Mouse (Mus musculus) layer of hippocampus, postnatal 10 days (tissue): ENCODE measurements at regions not wholly inside any gene's neighbourhood (a gene's known extent, or its start where the extent isn't known, plus 50 kb on each side); places are given as distances from the start of the nearest gene placed in this dataset.

ENCODE experiments used
- DNase-seq, 2 experiments: peaks; one replicate each; pipeline ENCODE4 v3.0.0; 2021; ENCODE audit warnings: low spot score in 2 of 2

GRCm38 (mm10) chr11:19456577-19456976, 437.8 kb upstream of the Meis1 start:
- DNase-seq = no peak

- DNase-seq = no peak
Measured at GRCm38 (mm10) chr11:19463730-19464358, 445.1 kb upstream of the Meis1 start.

GRCm38 (mm10) chr11:19468373-19468772, 449.6 kb upstream of the Meis1 start:
- no peak for DNase-seq

GRCm38 (mm10) chr11:19468803-19469202, 450.0 kb upstream of the Meis1 start:
- no peak for DNase-seq

- no peak for DNase-seq
Measured at GRCm38 (mm10) chr11:19470648-19471341, 452.0 kb upstream of the Meis1 start.

- DNase-seq = peak in 1 of 2 experiments; percentile 5
Measured at GRCm38 (mm10) chr11:19475068-19475786, 448.9 kb upstream of the Spred2 start.

- DNase-seq = no peak
Measured at GRCm38 (mm10) chr11:19493089-19493756, 431.0 kb upstream of the Spred2 start.

GRCm38 (mm10) chr11:19521721-19522120, 402.5 kb upstream of the Spred2 start:
- no peak for DNase-seq

GRCm38 (mm10) chr11:19523853-19524487, 400.2 kb upstream of the Spred2 start:
- DNase-seq = peak; percentile 19 to 32

GRCm38 (mm10) chr11:19529126-19529525, 395.0 kb upstream of the Spred2 start:
- DNase-seq = no peak

GRCm38 (mm10) chr11:19530652-19531051, 393.5 kb upstream of the Spred2 start:
- DNase-seq = no peak

GRCm38 (mm10) chr11:19531255-19532003, 392.7 kb upstream of the Spred2 start:
- peak in 1 of 2 experiments; percentile 20 for DNase-seq

GRCm38 (mm10) chr11:19532867-19533266, 391.3 kb upstream of the Spred2 start:
- no peak for DNase-seq

- no peak for DNase-seq
Measured at GRCm38 (mm10) chr11:19533701-19534100, 390.5 kb upstream of the Spred2 start.

- no peak for DNase-seq
Measured at GRCm38 (mm10) chr11:19535215-19535614, 389.0 kb upstream of the Spred2 start.

- no peak for DNase-seq
Measured at GRCm38 (mm10) chr11:19546226-19546625, 377.9 kb upstream of the Spred2 start.

GRCm38 (mm10) chr11:19554316-19554946, 369.7 kb upstream of the Spred2 start:
- DNase-seq = no peak

GRCm38 (mm10) chr11:19554947-19555770, 369.0 kb upstream of the Spred2 start:
- no peak for DNase-seq

- no peak for DNase-seq
Measured at GRCm38 (mm10) chr11:19560452-19560851, 363.7 kb upstream of the Spred2 start.
